Mouse (Mus musculus) megakaryocyte, embryonic 14.5 days (primary cell): ENCODE measurements at regions not wholly inside any gene's neighbourhood (a gene's known extent, or its start where the extent isn't known, plus 50 kb on each side); places are given as distances from the start of the nearest gene placed in this dataset.

Experiments
- H3K27me3 ChIP-seq: replicated peaks from 2 replicates; pipeline ENCODE3; 2012; ENCODE audit warnings: inconsistent platforms
- H3K36me3 ChIP-seq: replicated peaks from 2 replicates; pipeline ENCODE3; 2012; ENCODE audit warnings: low read length, inconsistent platforms, mixed read lengths
- H3K4me1 ChIP-seq: 2 replicates; pipeline ENCODE4 v1.6.1; 2012; ENCODE audit warnings: inconsistent platforms
- H3K4me3 ChIP-seq: replicated peaks from 2 replicates; pipeline ENCODE3; 2012; ENCODE audit warnings: moderate library complexity, mild to moderate bottlenecking, inconsistent platforms
- H3K9me3 ChIP-seq: 2 replicates; pipeline ENCODE4 v1.6.1; 2012; ENCODE audit warnings: inconsistent platforms
- FLI1 ChIP-seq: IDR thresholded peaks from 2 replicates; pipeline ENCODE4 v1.6.1; 2012; ENCODE audit warnings: low read length, inconsistent platforms, mixed read lengths
- GATA1 ChIP-seq: IDR thresholded peaks from 3 replicates; pipeline ENCODE4 v1.6.1; 2012; ENCODE audit warnings: mixed read lengths, low read length, inconsistent platforms, borderline replicate concordance

DNA sequence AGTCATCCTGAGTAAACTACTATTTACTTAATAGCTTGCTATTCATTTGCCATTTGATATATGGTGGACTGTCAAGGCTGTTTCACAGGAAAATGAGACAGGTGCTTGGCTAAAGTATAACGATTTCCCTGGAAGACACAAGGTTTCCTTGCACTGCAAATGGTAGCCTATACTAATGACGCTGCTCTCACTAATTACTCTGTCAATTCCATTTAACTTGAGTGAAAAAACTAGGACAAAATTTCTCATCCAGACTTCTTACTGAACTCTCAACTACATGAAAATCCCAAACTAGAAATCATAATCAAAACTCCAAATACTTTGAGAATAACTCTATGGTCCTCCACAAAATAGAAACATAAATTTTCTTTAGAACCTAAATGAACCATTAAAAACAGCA is 609.5 kb downstream of the Rapgef2 start:
- Histone ChIP-seq H3K4me1 (no peaks in the 10 kb centered on the region), H3K4me3 (no peak overlapping the region), H3K36me3 (no peaks in the 10 kb centered on the region), H3K9me3 (0 out of 2 replicates have a peak, but pooled peaks cover 3% of the 10 kb centered on the region), H3K27me3 (no peaks in the 10 kb centered on the region)
- TF ChIP-seq FLI1: no peak
- no peak for TF ChIP-seq GATA1

DNA sequence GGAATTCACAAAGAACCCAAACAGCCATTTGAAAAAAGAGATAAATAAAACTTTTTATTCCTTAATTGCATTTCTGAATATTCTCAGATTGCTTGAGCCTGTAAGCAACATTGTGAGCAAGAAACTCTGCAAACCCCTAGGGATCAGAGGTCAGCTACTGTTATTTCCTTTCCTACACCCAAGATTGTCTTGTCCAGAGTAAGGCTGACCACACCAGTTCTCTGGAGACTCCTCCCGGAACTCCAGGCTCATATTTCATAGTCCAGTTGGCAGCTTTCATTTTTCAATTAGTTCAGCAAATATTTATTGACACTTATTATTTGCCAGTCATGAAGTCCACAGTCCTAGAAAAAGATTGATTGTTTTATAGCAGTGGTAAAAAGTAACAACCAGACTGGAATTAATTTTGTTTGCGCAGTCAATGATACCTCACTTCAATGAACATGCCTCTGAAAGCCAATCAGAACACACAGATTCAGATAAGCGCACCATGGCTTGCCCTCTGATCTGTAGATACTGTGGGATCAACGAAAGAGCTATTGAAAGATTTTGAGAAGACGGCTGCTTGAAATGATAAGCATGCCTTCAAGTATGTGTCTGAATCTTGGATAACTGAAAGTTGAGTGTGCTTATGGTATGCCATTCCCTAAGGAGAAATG is 611.7 kb downstream of the Rapgef2 start:
- H3K4me3 ChIP-seq: no peak overlapping the region
- TF ChIP-seq GATA1 (no peak), FLI1 (no peak)
- 0 out of 2 replicates have a peak, but pooled peaks cover 3% of the 10 kb centered on the region for H3K9me3 ChIP-seq
- H3K36me3 ChIP-seq: no peaks in the 10 kb centered on the region
- no peaks in the 10 kb centered on the region for H3K4me1 ChIP-seq
- H3K27me3 ChIP-seq: no peaks in the 10 kb centered on the region

DNA sequence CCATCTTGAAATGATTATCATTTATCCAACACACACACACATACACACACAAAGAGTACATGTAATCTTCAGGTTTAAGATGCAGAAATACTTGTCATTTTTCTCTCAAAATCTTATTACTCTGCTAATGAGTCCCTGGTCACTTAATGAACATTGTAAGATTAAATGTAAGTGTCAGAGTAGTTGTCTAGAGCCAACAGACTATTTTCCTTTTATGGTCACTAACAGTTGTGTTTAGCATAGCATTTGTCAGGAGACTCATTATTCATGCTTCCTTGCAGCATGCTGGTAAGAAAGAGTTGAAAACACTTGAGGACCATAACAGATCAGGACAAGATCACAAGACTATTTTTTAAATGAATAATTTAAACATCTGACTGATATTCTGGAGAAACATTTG is 618.3 kb downstream of the Rapgef2 start:
- TF ChIP-seq GATA1: no peak
- TF ChIP-seq FLI1: no peak

DNA sequence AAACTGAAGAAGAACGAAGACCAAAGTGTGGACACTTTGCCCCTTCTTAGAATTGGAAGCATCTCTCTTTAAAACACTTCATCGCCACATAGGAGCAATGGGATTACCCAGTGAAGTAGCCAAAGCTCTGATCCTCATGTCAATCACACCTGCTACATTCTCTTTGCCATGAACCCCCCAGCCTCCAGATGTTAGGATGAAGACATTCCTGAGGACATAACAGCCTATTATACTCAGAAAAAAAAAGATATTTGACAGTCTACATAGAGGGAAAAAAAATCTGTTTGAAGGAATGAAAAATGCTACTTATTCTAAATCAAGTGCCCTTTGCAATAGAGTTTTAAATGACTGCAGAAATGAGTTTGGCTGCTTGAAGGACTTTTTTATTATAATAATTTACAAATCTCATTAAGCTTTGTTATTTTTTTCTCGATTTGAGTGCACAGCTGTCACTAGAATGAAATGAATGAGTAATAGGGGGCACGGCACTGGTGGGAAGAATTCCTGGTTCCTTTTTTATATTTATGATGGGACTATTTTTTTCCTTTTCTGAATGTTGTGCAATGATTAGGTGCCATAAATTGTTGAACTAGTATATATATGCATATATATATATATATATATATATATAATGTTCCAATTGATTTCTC is 618.8 kb downstream of the Rapgef2 start:
- TF ChIP-seq FLI1 (no peak), GATA1 (no peak)
- no peaks in the 10 kb centered on the region for H3K9me3 ChIP-seq
- H3K4me3 ChIP-seq: no peak overlapping the region
- H3K4me1 ChIP-seq: no peaks in the 10 kb centered on the region
- H3K36me3 ChIP-seq: no peaks in the 10 kb centered on the region
- no peaks in the 10 kb centered on the region for H3K27me3 ChIP-seq

More for the DNA sequence above, 618.3 kb downstream of the Rapgef2 start:
- Histone ChIP-seq H3K27me3 (no peaks in the 10 kb centered on the region), H3K4me1 (no peaks in the 10 kb centered on the region), H3K36me3 (no peaks in the 10 kb centered on the region), H3K4me3 (no peak overlapping the region), H3K9me3 (no peaks in the 10 kb centered on the region)

DNA sequence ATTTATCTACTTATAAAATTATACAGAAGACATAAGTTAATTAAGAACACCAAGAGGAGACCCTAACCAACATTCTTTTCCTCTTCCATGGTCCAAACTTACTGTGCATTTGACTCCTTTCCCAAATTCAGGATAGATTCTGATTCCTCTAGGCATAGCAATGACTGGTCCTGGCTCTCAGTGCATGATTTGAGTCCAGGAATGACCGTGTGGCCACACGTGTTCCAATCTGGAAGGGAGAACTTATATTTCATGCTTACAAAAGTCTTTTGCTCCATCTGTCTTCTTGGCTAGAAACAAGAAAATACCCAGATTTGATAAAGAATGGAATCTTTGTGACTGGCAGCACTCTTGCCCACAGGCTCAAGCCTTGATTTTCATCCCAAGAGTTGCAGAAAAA is 638.2 kb downstream of the Rapgef2 start:
- Histone ChIP-seq H3K4me3 (no peak overlapping the region), H3K36me3 (no peaks in the 10 kb centered on the region), H3K4me1 (no peaks in the 10 kb centered on the region), H3K27me3 (no peaks in the 10 kb centered on the region), H3K9me3 (no peaks in the 10 kb centered on the region)
- TF ChIP-seq FLI1 (no peak), GATA1 (no peak)

DNA sequence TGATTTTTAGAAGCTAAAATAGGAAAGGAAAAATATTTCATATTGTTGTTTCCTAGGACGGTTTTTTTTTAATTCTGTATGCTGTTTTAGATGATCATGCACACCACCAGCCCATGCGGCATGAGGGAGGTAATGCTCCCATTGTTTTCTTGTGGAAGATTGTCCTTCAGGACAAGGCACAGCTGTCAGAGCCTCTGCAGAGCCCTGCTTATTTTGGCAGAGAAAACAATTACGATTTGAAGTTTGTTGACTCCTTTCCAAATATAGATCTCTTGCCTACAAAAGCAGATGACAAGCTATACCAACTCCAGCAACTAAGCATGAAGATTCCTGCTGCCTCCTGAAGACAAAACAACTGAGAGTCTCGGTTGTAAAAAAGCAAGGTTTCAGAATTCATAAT is 650.9 kb downstream of the Rapgef2 start:
- Histone ChIP-seq H3K9me3 (peaks cover 9% of the 10 kb centered on the region), H3K4me3 (no peak overlapping the region), H3K27me3 (no peaks in the 10 kb centered on the region), H3K36me3 (no peaks in the 10 kb centered on the region), H3K4me1 (no peaks in the 10 kb centered on the region)
- TF ChIP-seq FLI1: no peak
- TF ChIP-seq GATA1: no peak

DNA sequence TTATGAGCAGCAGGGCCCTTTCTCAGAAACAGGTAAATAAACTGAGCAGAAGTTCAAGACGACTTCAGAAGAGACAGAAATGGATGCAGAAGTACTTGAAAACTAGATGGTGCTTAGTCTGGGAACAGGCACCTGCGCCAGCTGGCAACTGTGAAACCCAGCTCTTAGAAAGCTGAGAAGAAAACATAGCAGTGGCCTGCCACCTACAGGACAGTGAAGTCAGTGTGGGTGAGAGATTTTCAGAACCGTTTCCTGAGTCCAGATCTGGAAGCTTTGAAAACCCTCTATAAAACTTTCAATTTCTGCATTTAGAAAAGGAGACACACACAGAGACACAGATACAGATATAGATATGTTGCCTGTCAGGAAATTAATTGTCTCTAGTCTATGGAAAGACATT is 667.4 kb downstream of the Rapgef2 start:
- Histone ChIP-seq H3K27me3 (no peaks in the 10 kb centered on the region), H3K4me1 (no peaks in the 10 kb centered on the region), H3K36me3 (no peaks in the 10 kb centered on the region), H3K9me3 (no peaks in the 10 kb centered on the region), H3K4me3 (no peak overlapping the region)
- no peak for TF ChIP-seq GATA1
- no peak for TF ChIP-seq FLI1

DNA sequence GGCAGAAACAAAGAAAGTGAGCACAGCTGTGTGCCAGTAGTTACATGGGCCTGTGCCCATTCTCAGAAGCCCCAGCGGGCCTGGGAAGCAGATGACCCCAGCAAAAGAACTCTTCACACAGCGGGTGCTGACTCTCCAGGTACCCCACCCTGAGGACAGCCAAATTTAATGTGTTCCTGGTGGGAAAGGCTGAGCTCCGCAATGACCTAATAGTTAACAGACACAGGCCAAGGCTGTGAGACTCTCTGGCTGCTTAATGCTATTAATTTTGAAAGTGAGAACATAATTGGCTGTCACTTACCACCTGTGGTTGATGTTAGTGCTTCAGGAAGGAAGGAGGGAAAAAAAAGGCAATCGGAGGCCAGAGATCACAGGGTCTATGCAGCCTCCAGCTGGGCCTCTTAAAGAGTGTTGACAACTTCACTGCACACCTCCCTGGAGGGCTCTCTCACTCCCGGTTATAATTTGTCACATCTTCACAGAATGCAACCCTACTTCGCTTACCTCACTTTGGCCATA is 691.5 kb downstream of the Rapgef2 start:
- no peaks in the 10 kb centered on the region for H3K4me1 ChIP-seq
- H3K36me3 ChIP-seq: no peaks in the 10 kb centered on the region
- no peaks in the 10 kb centered on the region for H3K9me3 ChIP-seq
- TF ChIP-seq GATA1 (no peak), FLI1 (no peak)
- H3K4me3 ChIP-seq: no peak overlapping the region
- no peaks in the 10 kb centered on the region for H3K27me3 ChIP-seq

DNA sequence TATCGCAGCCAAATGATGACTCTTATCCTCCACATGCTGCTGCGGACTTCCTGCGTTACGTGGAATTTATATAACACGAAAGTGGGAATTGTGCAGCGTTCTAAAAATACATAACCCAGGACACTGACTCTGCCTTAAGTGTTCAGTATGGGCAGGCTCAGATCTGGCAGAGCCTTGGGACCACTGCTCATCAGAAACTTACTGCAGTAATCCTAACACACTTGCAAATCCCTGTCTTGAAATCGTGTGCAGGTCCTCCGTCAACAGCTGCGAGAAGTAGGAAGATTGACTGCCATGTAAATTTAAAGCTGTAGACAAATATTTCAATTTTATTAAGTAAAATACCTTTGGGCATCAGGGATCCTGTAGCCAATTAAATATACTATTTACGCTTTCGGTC is 692.0 kb downstream of the Rapgef2 start:
- Histone ChIP-seq H3K9me3 (no peaks in the 10 kb centered on the region), H3K36me3 (no peaks in the 10 kb centered on the region), H3K27me3 (no peaks in the 10 kb centered on the region), H3K4me3 (no peak overlapping the region), H3K4me1 (no peaks in the 10 kb centered on the region)
- TF ChIP-seq GATA1: no peak
- no peak for TF ChIP-seq FLI1

DNA sequence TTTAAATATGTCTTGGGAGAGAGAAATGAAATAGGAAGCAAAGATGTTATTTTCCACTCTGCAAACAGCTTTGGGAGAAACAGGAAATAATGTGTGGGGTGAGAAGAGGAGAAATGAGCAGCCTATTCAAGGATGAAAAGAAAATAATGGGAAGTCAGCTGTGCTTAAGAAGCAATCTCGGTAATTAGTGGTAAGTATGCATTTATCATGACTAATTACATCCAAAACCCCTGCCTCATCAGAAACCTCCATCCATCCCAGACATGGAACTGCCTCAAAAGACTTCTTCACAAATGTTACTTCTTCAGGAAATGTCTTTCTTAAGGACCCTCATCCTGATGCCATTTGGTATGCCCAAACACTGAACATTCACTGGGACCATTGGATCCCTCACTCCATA is 699.7 kb downstream of the Rapgef2 start:
- H3K27me3 ChIP-seq: no peaks in the 10 kb centered on the region
- no peaks in the 10 kb centered on the region for H3K4me1 ChIP-seq
- no peak for TF ChIP-seq GATA1
- TF ChIP-seq FLI1: no peak

DNA sequence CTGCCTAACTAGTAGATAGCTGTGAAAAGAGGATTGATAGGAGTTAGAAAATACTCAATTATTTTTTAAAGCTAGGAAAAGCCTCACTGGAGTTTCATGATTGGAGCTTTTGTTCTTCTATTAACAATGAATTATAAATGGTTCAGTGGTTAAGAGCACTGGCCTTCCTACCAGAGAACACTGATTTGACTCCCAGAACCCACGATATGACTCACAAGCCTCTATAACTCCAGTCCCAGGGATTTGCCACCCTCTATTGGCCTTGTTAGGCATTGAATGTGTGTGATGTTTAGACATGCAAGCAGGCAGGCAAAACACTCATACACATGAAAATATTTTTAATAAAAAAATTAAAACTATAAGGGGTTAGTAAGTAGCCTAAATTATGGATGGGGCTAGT is 704.4 kb downstream of the Rapgef2 start:
- H3K36me3 ChIP-seq: no peaks in the 10 kb centered on the region

More for the DNA sequence above, 699.7 kb downstream of the Rapgef2 start:
- Histone ChIP-seq H3K36me3 (no peaks in the 10 kb centered on the region), H3K4me3 (no peak overlapping the region), H3K9me3 (no peaks in the 10 kb centered on the region)

More for the DNA sequence above, 704.4 kb downstream of the Rapgef2 start:
- H3K4me1 ChIP-seq: no peaks in the 10 kb centered on the region
- H3K9me3 ChIP-seq: no peaks in the 10 kb centered on the region
- TF ChIP-seq FLI1 (no peak), GATA1 (no peak)
- H3K27me3 ChIP-seq: no peaks in the 10 kb centered on the region
- H3K4me3 ChIP-seq: no peak overlapping the region
